Comparison of ENCODE assay signal across 9 mouse cellular contexts in the genomic region with DNA sequence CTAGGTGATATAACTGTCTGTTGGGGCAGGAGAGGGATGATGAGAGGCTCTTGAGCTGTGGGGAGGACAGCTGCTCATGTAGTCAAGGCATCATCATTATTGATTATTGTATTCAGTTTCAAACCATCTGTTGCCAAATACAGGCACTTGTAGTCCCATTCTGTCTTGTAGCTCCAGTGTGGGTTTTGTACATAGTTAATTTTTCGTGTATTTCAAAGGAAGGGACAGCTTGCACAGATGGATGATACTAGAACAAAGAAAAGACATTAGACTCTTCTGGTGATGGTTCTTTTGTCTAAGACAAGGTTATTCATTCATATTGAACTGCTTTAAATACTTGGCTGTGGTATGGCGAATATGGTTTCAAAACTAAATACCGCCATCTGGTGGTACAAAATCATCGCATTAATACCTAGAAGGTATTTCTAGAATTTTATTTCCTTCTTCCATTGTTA.
DNase-seq lines count a peak whose midpoint lies in the region; ATAC-seq and TF ChIP-seq lines count a peak whose summit lies in the region.
"Had no signal": no experiment of that assay in that cellular context is flagged by ENCODE, and none has a peak within 500 bp of the region (broad histone marks: within the 10 kb centered on the region; RNA-seq: fewer than 3 reads in every experiment).

No protein-coding gene starts in this region.

- no peak for TF ChIP-seq EP300 in liver, postnatal 0 days (IDR thresholded peaks at IDR 0.05; ENCODE audit: low read depth)

- H3K9ac ChIP-seq in liver, postnatal 0 days (replicated peaks), result no peak overlapping the region
- H3K9ac ChIP-seq in liver, embryonic 12.5 days, result no peak overlapping the region

- H3K27ac ChIP-seq in liver, postnatal 0 days (ENCODE audit: low read depth), result no peak overlapping the region
- no peak overlapping the region for H3K27ac ChIP-seq in liver, embryonic 12.5 days

- no peak overlapping the region for H3K4me2 ChIP-seq in liver, postnatal 0 days (ENCODE audit: low read depth, low read length)
- no peak overlapping the region for H3K4me2 ChIP-seq in liver, embryonic 12.5 days

- 30% methylated on average over 4 of the region's 4 CpGs for WGBS in liver, postnatal 0 days (ENCODE audit: insufficient replicate concordance)
- 38% methylated on average over 4 of the region's 4 CpGs for WGBS in liver, embryonic 12.5 days (ENCODE audit: insufficient replicate concordance)

- H3K36me3 ChIP-seq in liver, postnatal 0 days (replicated peaks; ENCODE audit: insufficient read depth, low read length), result no peaks in the 10 kb centered on the region
- H3K36me3 ChIP-seq in liver, embryonic 12.5 days, result no peaks in the 10 kb centered on the region

- H3K4me3 ChIP-seq in liver, postnatal 0 days (ENCODE audit: low read depth, low read length), result no peak overlapping the region
- H3K4me3 ChIP-seq in liver, embryonic 12.5 days, result no peak overlapping the region
- H3K4me3 ChIP-seq: erythroblast, embryonic 14.5 days had no signal

- peak; percentile 48 for DNase-seq in cerebellum, adult 9-10 months
- no peak for DNase-seq in cerebellum, adult 9-11 months
- no peak for DNase-seq in liver, postnatal 0 days
- DNase-seq in forelimb bud, embryonic 11.5 days (ENCODE audit: low read depth, low spot score), result peak; percentile 34
- peak; percentile 41 for DNase-seq in lung, postnatal 10 days
- no peak for DNase-seq in spleen, adult 12 weeks (ENCODE audit: low spot score)
- no peak for DNase-seq in spleen, postnatal 36 days (ENCODE audit: low spot score in 2 of 2)

- peak; percentile 46 for TF ChIP-seq CTCF in liver, postnatal 0 days (IDR thresholded peaks at IDR 0.05; ENCODE audit: low read depth)

- ATAC-seq in liver, postnatal 0 days, result no peak
- ATAC-seq in liver, embryonic 12.5 days, result no peak

- no peaks in the 10 kb centered on the region for H3K9me3 ChIP-seq in liver, postnatal 0 days (ENCODE audit: low read length)
- H3K9me3 ChIP-seq in liver, embryonic 12.5 days (replicated peaks), result no peaks in the 10 kb centered on the region

- H3K4me1 ChIP-seq in liver, postnatal 0 days (ENCODE audit: insufficient read depth), result no peaks in the 10 kb centered on the region
- H3K4me1 ChIP-seq in liver, embryonic 12.5 days, result no peaks in the 10 kb centered on the region

- H3K27me3 ChIP-seq in liver, postnatal 0 days (ENCODE audit: insufficient read depth, low read length), result no peaks in the 10 kb centered on the region
- H3K27me3 ChIP-seq in liver, embryonic 12.5 days (replicated peaks), result no peaks in the 10 kb centered on the region

Comparison
In these comparisons a context has a peak if more than half of its experiments do, and no peak if none do; other contexts are left out.
1. DNase-seq: peak in cerebellum, adult 9-10 months (single experiment), forelimb bud, embryonic 11.5 days (single experiment) and lung, postnatal 10 days (single experiment); none in cerebellum, adult 9-11 months (single experiment), liver, postnatal 0 days (single experiment), spleen, adult 12 weeks (single experiment) and spleen, postnatal 36 days (0 of 2).